Mouse (Mus musculus): Measurements from ENCODE around the gene Gm5460. TPM values are rescaled to one million over a fixed set of nuclear protein-coding genes. Genes with fewer than 3 reads are reported as not detected.

Gene Gm5460
- polyA plus RNA-seq, 1 experiment: 0.04 TPM

DNA sequence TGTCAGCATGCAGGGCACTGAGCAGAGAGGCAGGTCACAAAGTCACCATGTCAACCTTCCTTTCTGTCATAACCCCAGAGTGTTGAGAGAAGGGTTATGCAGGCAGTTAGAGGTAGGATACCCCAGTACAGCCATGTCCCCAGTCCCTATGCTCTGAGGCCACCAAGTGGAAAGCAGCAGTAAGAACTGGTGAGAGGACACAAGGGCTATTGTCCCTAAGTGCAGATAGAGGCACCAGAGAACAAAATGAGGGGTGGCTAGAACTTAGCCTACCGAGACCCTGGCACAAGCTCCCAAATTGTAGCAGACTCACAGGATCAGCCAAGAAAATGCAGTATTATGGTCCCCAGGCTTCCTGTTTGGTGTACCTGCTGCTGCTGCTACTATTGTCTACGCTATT lies 380 bp downstream of the Gm5460 start:
- Histone ChIP-seq H3K79me2 (ENCODE audit: control insufficient read depth, insufficient read depth) (no peaks in the 10 kb centered on the region), H3ac (ENCODE audit: control insufficient read depth, insufficient read length) (no peak overlapping the region), H3K4me3 (no peak overlapping the region), H3K4me2 (ENCODE audit: low read depth) (no peak overlapping the region), H3K27me3 (ENCODE audit: control insufficient read depth, insufficient read depth, insufficient read length) (no peaks in the 10 kb centered on the region), H3K36me3 (ENCODE audit: control insufficient read depth, insufficient read depth) (no peaks in the 10 kb centered on the region)
- TF ChIP-seq MYOD1 (IDR thresholded peaks at IDR 0.05; ENCODE audit: control insufficient read depth in 1 of 3, insufficient read length in 2 of 3, low read depth in 2 of 3) (no peak), TCF3 (IDR thresholded peaks at IDR 0.05; ENCODE audit: insufficient read length, low read depth) (no peak), MYOG (IDR thresholded peaks at IDR 0.05; ENCODE audit: control insufficient read depth in 1 of 3, insufficient read depth in 1 of 3, insufficient read length in 2 of 3, low read depth in 2 of 3) (no peak), TCF12 (IDR thresholded peaks at IDR 0.05; ENCODE audit: insufficient read depth, poor library complexity, severe bottlenecking) (no peak), REST (IDR thresholded peaks at IDR 0.05; ENCODE audit: insufficient read depth, insufficient read length) (no peak), POLR2AphosphoS2 (IDR thresholded peaks at IDR 0.05; ENCODE audit: insufficient read length, low read depth) (no peak), E2F4 (IDR thresholded peaks at IDR 0.05; ENCODE audit: insufficient read depth) (no peak)

DNA sequence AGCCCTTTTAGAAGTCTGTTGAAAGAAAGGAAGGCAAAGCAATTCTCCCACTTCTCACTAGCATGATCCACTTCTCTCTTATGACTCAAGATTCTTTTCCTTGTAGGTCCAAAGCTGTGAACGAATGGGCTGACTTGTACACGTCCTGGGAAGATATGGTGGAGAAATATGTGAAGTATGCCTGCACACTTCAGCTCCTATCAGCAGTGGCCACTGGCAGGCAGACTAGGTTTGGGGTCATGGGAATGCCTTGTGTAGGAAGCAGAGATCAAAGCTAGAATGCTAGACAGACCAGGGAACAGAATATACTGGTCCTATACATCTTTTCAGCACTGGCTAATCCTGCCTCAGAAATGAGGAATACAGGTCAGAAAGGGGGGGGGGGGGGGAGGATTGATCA lies 10.2 kb downstream of the Gm5460 start:
- no peak overlapping the region for H3K4me3 ChIP-seq
- no peaks in the 10 kb centered on the region for H3K36me3 ChIP-seq (ENCODE audit: control insufficient read depth, insufficient read depth)
- H3K4me2 ChIP-seq (ENCODE audit: low read depth): no peak overlapping the region
- TF ChIP-seq E2F4 (IDR thresholded peaks at IDR 0.05; ENCODE audit: insufficient read depth) (no peak), POLR2AphosphoS2 (IDR thresholded peaks at IDR 0.05; ENCODE audit: insufficient read length, low read depth) (no peak)
- no peaks in the 10 kb centered on the region for H3K27me3 ChIP-seq (ENCODE audit: control insufficient read depth, insufficient read depth, insufficient read length)
- no peak overlapping the region for H3ac ChIP-seq (ENCODE audit: control insufficient read depth, insufficient read length)
- H3K79me2 ChIP-seq (ENCODE audit: control insufficient read depth, insufficient read depth): no peaks in the 10 kb centered on the region

DNA sequence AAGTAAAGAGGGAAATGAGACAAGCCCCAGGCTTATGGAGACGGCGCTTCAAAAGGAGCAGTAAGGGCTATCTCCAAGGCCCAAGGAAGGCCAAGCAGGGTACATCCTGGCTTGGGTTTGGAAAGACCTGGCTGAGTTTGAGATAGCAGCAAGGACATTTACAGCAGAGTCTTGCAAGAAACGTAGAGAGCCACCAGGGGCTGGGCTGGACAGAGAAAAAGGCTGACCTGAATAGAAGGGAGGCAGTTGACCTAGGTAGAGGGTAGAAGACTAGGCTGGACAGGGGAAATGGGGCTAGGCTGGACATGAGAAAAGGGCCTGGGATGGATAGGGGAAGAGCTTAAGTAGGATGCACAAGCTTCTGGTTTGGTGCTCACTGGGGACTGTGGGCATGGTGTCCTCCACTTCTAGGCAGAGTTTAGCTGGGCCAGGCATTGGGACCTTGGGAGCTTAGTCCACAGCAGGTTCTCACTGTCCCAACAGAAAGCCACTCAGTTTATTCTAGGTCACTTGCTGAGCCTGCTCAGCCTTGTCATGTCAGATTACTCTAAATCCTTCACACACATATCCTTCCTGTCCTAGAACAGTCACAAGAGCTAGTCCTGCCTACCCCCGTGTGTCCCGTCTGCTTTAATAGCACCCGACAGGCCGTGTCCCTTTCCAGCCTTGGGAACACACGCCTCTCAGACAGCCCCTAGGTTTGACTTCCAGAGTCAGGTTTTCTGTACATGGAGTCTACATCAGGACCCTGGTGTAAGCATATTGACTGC lies 17.5 kb downstream of the Gm5460 start:
- Histone ChIP-seq H3K79me2 (ENCODE audit: control insufficient read depth, insufficient read depth) (no peaks in the 10 kb centered on the region), H3K27me3 (ENCODE audit: control insufficient read depth, insufficient read depth, insufficient read length) (no peaks in the 10 kb centered on the region), H3K4me3 (no peak overlapping the region), H3ac (ENCODE audit: control insufficient read depth, insufficient read length) (no peak overlapping the region), H3K36me3 (ENCODE audit: control insufficient read depth, insufficient read depth) (no peaks in the 10 kb centered on the region), H3K4me2 (ENCODE audit: low read depth) (no peak overlapping the region)
- no peak for TF ChIP-seq POLR2AphosphoS2 (IDR thresholded peaks at IDR 0.05; ENCODE audit: insufficient read length, low read depth)
- no peak for TF ChIP-seq CEBPB (IDR thresholded peaks at IDR 0.05; ENCODE audit: insufficient read depth, poor library complexity, severe bottlenecking)
- no peak for TF ChIP-seq TCF12 (IDR thresholded peaks at IDR 0.05; ENCODE audit: insufficient read depth, poor library complexity, severe bottlenecking)
- no peak for TF ChIP-seq MYOG (IDR thresholded peaks at IDR 0.05; ENCODE audit: control insufficient read depth in 1 of 3, insufficient read depth in 1 of 3, insufficient read length in 2 of 3, low read depth in 2 of 3)
- TF ChIP-seq POLR2A (IDR thresholded peaks at IDR 0.05; ENCODE audit: insufficient read length, low read depth): no peak

DNA sequence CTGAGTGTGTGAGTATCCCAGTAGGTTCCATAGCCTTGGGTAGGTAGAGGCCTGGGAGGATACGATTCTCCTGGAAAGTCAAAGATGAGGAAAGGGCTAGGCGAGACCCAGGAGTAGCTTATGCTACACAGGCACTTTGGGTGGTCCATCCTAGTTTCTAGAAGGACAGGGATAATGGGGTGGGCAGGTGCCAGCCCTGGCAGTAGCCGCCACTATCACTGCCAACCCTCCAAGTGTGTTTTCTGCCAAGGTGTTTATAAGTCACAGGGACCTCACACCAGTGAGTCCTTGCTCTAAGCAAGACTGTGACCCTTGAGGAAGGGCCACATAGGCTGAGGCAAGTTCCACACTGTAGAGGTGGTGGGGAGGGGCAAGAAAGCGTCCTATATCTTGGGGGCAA lies 24.7 kb downstream of the Gm5460 start:
- TF ChIP-seq CEBPB (IDR thresholded peaks at IDR 0.05; ENCODE audit: insufficient read depth, poor library complexity, severe bottlenecking) (no peak), MYOG (IDR thresholded peaks at IDR 0.05; ENCODE audit: control insufficient read depth in 1 of 3, insufficient read depth in 1 of 3, insufficient read length in 2 of 3, low read depth in 2 of 3) (no peak), USF1 (IDR thresholded peaks at IDR 0.05; ENCODE audit: low read depth) (no peak), REST (IDR thresholded peaks at IDR 0.05; ENCODE audit: insufficient read depth, insufficient read length) (no peak), POLR2AphosphoS2 (IDR thresholded peaks at IDR 0.05; ENCODE audit: insufficient read length, low read depth) (no peak), E2F4 (IDR thresholded peaks at IDR 0.05; ENCODE audit: insufficient read depth) (no peak), POLR2A (IDR thresholded peaks at IDR 0.05; ENCODE audit: insufficient read length, low read depth) (no peak), MYOD1 (IDR thresholded peaks at IDR 0.05; ENCODE audit: control insufficient read depth in 1 of 3, insufficient read length in 2 of 3, low read depth in 2 of 3) (no peak), TCF12 (IDR thresholded peaks at IDR 0.05; ENCODE audit: insufficient read depth, poor library complexity, severe bottlenecking) (no peak), MAX (IDR thresholded peaks at IDR 0.05; ENCODE audit: low read depth) (no peak), TCF3 (IDR thresholded peaks at IDR 0.05; ENCODE audit: insufficient read length, low read depth) (no peak)
- no peak overlapping the region for H3K4me2 ChIP-seq (ENCODE audit: low read depth)
- H3K79me2 ChIP-seq (ENCODE audit: control insufficient read depth, insufficient read depth): no peaks in the 10 kb centered on the region
- no peak overlapping the region for H3K4me3 ChIP-seq
- no peaks in the 10 kb centered on the region for H3K36me3 ChIP-seq (ENCODE audit: control insufficient read depth, insufficient read depth)
- H3K27me3 ChIP-seq (ENCODE audit: control insufficient read depth, insufficient read depth, insufficient read length): no peaks in the 10 kb centered on the region
- H3ac ChIP-seq (ENCODE audit: control insufficient read depth, insufficient read length): no peak overlapping the region

DNA sequence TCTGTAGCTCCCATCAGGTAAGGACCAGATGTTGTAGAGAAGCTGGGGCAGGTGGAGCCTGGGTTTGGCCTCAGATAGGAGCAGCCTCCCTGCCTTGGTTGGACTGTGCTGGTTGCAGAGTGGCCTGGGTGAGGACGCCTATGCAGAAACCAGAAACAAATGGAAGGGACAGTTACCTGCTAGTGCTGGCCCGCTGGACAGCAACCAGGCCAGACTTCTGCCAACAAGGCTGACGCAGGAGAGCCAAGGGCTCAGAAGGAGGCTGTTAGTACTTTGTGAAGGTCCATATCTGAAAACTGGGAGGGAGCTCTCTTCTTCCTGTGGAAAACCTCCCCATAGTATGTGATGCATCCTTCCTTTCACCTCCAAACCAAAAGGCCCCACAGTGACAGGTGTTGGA lies 26.8 kb downstream of the Gm5460 start:
- H3K27me3 ChIP-seq (ENCODE audit: control insufficient read depth, insufficient read depth, insufficient read length): no peaks in the 10 kb centered on the region
- H3ac ChIP-seq (ENCODE audit: control insufficient read depth, insufficient read length): no peak overlapping the region
- TF ChIP-seq USF1 (IDR thresholded peaks at IDR 0.05; ENCODE audit: low read depth) (no peak), MYOG (IDR thresholded peaks at IDR 0.05; ENCODE audit: control insufficient read depth in 1 of 3, insufficient read depth in 1 of 3, insufficient read length in 2 of 3, low read depth in 2 of 3) (no peak), CEBPB (IDR thresholded peaks at IDR 0.05; ENCODE audit: insufficient read depth, poor library complexity, severe bottlenecking) (no peak), TCF3 (IDR thresholded peaks at IDR 0.05; ENCODE audit: insufficient read length, low read depth) (no peak), E2F4 (IDR thresholded peaks at IDR 0.05; ENCODE audit: insufficient read depth) (no peak), SRF (IDR thresholded peaks at IDR 0.05; ENCODE audit: control insufficient read depth, insufficient read length, low read depth) (no peak), POLR2AphosphoS2 (IDR thresholded peaks at IDR 0.05; ENCODE audit: insufficient read length, low read depth) (no peak), TCF12 (IDR thresholded peaks at IDR 0.05; ENCODE audit: insufficient read depth, poor library complexity, severe bottlenecking) (no peak), MYOD1 (IDR thresholded peaks at IDR 0.05; ENCODE audit: control insufficient read depth in 1 of 3, insufficient read length in 2 of 3, low read depth in 2 of 3) (no peak), POLR2A (IDR thresholded peaks at IDR 0.05; ENCODE audit: insufficient read length, low read depth) (no peak), REST (IDR thresholded peaks at IDR 0.05; ENCODE audit: insufficient read depth, insufficient read length) (no peak)
- no peaks in the 10 kb centered on the region for H3K36me3 ChIP-seq (ENCODE audit: control insufficient read depth, insufficient read depth)
- H3K79me2 ChIP-seq (ENCODE audit: control insufficient read depth, insufficient read depth): no peaks in the 10 kb centered on the region
- H3K4me3 ChIP-seq: no peak overlapping the region
- H3K4me2 ChIP-seq (ENCODE audit: low read depth): no peak overlapping the region
